Mouse (Mus musculus): Measurements from ENCODE around the gene B3gnt6. TPM values are rescaled to one million over a fixed set of nuclear protein-coding genes. Genes with fewer than 3 reads are reported as not detected.
A peak's percentile ranks its signal among the peaks of the same experiment; 100 is the strongest.
"Not testable (repeated sequence)": the region's sequence is repeated elsewhere in the genome, so short reads cannot be mapped to it uniquely, and the experiment has no call there.

Gene B3gnt6
- total RNA-seq (2021) = under 1 TPM; 0.24 to 0.28 TPM

- intact Hi-C loops (cut with DNase I) = no loop called here
- DNase-seq (ENCODE audit: extremely low spot score in 1 of 2, low spot score in 2 of 2) = no peak
These were observed at the start of gene B3gnt6 for GRCm38 (mm10) chr7:98199381-98199780. B3gnt6 (minus strand) TSS chr7:98199481.

DNA sequence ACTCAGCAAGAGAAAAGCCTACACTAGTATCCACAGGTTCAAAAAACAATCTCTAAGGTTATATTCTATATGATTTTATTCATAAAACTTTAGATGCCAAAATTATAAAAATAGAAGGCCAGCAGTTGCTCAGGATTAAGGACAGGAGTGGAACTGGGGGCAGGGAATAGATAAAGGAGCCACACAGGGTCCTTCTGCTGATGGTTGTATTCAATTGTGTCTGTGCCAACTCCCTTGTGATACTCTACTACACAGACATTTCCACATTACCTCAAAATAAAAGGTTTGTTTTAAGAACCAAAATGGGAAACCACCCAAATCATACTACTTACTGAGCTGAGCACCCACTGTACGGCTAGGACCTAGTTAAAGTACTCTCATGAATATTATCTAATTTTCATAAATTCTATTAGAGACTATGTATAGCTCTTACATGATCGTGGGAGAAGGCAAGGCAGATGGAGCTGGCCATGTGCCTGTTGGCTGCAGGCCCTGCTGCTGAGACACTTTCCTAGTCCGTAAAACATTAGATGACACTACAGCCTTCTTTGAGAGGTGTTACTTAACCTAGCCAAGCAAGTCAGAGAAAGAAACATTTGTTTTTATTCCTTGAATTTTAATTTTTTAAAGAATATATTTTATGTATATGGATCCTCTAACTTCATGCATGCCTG, 37.5 kb upstream of the B3gnt6 start:
- peak; percentile 46 to 49 for DNase-seq (ENCODE audit: extremely low spot score in 1 of 2, low spot score in 2 of 2)

DNA sequence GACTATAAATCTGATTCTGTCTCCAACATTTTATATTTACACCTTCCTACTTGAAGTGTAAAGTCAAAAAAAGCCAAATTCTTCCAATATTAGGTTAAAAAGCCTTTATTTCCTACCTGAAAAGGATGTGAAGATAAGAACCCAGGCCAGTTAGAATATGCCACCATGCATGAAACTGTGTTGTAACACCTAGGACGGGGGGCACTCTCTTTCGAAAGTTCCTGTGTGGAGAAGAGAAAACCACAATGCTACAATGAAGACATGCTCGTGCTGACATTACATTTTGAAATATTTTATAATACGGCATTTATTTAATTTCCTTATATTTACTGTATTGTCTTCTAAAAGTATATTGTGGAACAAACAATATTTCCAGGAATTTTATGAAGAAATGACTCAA, 24.5 kb upstream of the B3gnt6 start:
- no peak for DNase-seq (ENCODE audit: extremely low spot score in 1 of 2, low spot score in 2 of 2)
- intact Hi-C loops (cut with DNase I) = no loop called here

More for the DNA sequence above, 37.5 kb upstream of the B3gnt6 start:
- intact Hi-C loops (cut with DNase I) = no loop called here

GRCm38 (mm10) chr7:98216713-98217112, 17.4 kb upstream of the B3gnt6 start:
- intact Hi-C loops (cut with DNase I) = no loop called here
- no peak for DNase-seq (ENCODE audit: extremely low spot score in 1 of 2, low spot score in 2 of 2)

GRCm38 (mm10) chr7:98202946-98203345, 3.7 kb upstream of the B3gnt6 start:
- intact Hi-C loops (cut with DNase I) = no loop called here
- no peak for DNase-seq (ENCODE audit: extremely low spot score in 1 of 2, low spot score in 2 of 2)

DNA sequence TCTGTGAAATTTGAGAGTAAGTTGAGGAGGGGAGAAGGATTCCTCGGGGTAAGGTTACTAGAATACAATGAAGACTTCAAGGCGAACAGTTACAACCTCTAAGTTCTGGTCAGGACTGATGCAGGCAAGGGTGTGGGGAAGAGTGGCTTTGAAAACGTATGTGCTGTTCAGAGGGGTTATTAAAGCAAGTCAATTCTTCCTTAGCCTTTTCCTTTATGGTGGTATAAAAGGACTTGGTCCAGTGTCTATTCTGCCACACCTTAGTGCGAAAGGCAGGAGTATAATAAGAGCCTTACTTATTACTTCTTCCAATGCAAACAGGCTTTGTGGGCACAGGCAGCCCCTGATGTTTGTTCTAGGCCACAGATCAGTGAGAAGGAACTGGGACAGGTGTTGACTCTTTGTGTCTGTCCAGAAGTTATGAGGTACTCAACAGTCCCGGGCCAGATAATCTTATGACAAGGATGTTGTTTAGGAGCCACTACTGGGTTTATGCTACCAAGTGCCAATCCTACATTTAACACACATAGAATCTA, 2.3 kb upstream of the B3gnt6 start:
- DNase-seq (ENCODE audit: extremely low spot score in 1 of 2, low spot score in 2 of 2) = no peak
- intact Hi-C loops (cut with DNase I) = no loop called here

DNA sequence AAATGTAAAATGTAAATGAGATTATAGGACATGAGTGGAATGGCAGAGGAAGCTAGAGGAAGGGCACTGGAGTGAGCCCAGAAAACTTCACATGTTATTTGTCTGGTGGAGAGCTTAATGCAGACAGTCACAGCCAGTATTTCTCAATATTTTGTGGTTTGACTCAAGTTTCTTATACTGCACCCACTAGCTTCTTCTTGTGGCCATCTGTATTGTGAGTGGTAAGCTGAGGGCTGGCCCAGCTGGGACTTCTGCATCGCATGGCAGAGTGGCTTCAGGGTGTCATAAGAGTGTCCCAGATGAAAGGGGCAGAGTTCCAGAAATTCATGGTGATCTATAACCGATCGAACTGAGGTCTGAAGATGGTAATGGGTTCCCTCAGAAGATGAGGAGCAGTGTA, 1.1 kb upstream of the B3gnt6 start:
- intact Hi-C loops (cut with DNase I) = no loop called here
- no peak for DNase-seq (ENCODE audit: extremely low spot score in 1 of 2, low spot score in 2 of 2)

- DNase-seq (ENCODE audit: extremely low spot score in 1 of 2, low spot score in 2 of 2) = no peak
- intact Hi-C loops (cut with DNase I) = no loop called here
These were observed 4.0 kb downstream of the B3gnt6 start for GRCm38 (mm10) chr7:98195151-98195801.

GRCm38 (mm10) chr7:98194026-98194792, 5.1 kb downstream of the B3gnt6 start:
- intact Hi-C loops (cut with DNase I) = loop anchor here (5.0 kb wide), 1 partner anchor 37 kb away; no protein-coding TSS in a partner anchor
- DNase-seq (ENCODE audit: extremely low spot score in 1 of 2, low spot score in 2 of 2) = no peak

DNA sequence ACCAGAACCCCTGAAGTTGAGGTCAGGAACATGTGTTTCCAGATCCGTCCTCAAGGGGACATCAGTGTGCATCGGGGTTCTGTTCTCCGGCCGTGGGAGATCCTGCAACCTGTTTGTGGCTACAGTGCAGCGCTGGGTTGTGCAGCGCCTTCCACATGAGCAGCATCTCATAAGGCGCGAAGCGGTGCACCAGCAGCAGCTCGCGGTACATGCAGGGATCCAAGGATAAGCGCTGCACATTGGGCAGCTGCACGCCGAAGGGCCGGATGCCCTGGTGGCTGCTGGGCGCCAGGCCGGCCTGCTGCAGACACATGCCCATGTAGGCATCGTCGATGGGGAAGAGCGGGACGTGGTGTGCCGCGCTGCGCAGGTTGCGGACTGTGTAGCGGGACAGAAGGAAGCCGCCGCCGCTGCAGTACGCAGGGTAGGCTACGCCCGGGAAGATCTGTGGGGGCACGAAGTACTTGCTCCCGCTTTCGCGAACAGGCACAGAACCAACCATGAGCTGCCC, 5.7 kb downstream of the B3gnt6 start:
- intact Hi-C loops (cut with DNase I) = loop anchor here (5.0 kb wide), 1 partner anchor 36 kb away; no protein-coding TSS in a partner anchor
- no peak for DNase-seq (ENCODE audit: extremely low spot score in 1 of 2, low spot score in 2 of 2)

- intact Hi-C loops (cut with DNase I) = loop anchor here (5.0 kb wide), 1 partner anchor 34 kb away; no protein-coding TSS in a partner anchor
- no peak for DNase-seq (ENCODE audit: extremely low spot score in 1 of 2, low spot score in 2 of 2)
These were observed 7.6 kb downstream of the B3gnt6 start for GRCm38 (mm10) chr7:98191571-98192250.

- no peak for DNase-seq (ENCODE audit: extremely low spot score in 1 of 2, low spot score in 2 of 2)
- intact Hi-C loops (cut with DNase I) = loop anchor here (5.0 kb wide), 1 partner anchor 33 kb away; no protein-coding TSS in a partner anchor
These were observed 8.7 kb downstream of the B3gnt6 start for GRCm38 (mm10) chr7:98190578-98190977.

GRCm38 (mm10) chr7:98189745-98190144, 9.5 kb downstream of the B3gnt6 start:
- no peak for DNase-seq (ENCODE audit: extremely low spot score in 1 of 2, low spot score in 2 of 2)
- intact Hi-C loops (cut with DNase I) = loop anchor here (5.0 kb wide), 1 partner anchor 32 kb away; no protein-coding TSS in a partner anchor

DNA sequence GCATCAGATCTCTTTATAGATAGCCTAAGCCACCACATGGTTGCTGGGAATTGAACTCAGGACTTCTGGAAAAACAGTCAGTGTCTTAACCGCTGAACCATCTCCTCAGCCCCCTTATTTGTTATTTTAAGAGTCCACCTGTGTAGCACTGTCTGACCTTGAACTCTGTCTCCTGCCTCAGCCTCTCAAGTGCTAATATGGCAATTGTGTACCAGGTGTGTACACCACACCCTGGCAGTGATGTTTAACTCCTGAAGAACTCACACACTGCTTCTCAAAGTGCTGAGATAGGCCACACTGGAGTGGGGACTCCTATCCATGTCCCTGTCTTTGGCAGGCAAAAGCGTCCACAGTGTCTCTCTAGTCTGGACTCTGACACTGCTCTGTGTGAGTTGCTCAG, 10.6 kb downstream of the B3gnt6 start:
- intact Hi-C loops (cut with DNase I) = no loop called here
- DNase-seq (ENCODE audit: extremely low spot score in 1 of 2, low spot score in 2 of 2) = no peak

DNA sequence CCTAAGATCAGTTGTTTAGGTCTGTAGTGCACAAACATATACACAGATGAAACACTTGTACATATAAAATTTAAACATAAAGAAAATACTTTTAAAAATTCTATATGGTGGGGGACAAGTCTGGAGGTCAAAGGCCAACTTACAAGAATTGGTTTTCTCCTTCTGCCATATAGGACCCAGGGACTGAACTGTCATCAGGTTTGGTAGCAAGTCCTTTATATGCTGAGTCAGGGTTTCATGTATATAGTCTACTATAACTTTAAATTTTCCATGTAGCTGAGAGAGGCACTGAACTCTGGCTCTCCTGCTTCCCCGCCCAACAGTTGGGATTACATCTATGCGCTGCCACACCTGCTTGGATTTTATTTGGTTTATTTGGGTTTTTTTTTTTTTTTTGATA, 11.0 kb downstream of the B3gnt6 start:
- no peak for DNase-seq (ENCODE audit: extremely low spot score in 1 of 2, low spot score in 2 of 2)
- intact Hi-C loops (cut with DNase I) = no loop called here

DNA sequence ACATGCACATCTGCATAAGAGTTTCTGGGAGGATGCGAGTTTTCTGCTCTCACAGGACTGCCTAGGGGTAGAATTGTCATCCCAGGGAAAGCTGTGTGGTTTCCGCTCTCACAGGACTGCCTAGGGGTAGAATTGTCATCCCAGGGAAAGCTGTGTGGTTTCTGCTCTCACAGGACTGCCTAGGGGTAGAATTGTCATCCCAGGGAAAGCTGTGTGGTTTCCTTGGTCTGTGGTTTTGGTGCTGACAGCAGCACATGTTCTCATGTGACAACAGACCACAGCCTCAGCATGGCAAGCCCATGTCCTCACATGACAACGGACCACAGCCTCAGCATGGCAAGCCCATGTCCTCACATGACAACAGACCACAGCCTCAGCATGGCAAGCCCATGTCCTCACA, 11.9 kb downstream of the B3gnt6 start:
- DNase-seq (ENCODE audit: extremely low spot score in 1 of 2, low spot score in 2 of 2); intact Hi-C loops (cut with DNase I): not testable (repeated sequence)

DNA sequence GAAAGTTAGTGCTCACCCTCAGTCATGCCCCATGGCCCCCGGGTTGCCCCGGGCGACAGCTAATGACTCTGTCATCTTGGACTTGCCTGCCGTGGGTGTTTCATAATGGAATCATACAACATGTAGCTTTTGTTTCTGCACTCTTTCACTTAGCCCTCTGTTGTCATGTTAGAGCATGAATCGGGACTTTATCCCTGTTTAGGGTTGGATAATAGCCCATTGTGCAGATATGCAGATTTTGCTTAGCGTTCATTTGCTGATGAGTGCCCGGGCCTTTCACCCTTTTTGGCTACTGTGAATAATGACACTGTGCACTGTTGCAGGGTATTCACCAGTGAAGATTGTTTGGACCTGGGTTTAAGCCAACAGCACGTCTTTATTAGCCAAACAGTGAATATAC, 12.6 kb downstream of the B3gnt6 start:
- DNase-seq (ENCODE audit: extremely low spot score in 1 of 2, low spot score in 2 of 2) = no peak
- intact Hi-C loops (cut with DNase I) = no loop called here

DNA sequence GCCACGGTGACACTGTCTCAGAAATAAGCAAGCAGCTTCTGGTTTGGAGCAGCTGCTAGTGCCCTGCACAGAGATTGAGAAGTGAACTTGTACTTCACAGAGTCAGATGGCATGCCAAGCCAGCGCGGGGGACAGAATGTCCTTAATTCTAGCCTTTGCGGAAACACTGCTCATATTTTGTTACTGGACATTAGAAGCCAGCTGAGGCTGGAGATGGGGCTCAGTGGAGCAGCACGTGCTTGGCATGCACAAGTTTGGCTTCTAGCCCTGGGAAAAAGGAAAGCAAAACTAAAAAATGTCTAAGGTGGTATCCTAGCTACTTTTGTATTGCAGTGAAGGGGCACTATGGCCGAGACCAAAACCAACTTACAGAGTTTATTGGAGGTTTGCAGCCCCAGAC, 14.0 kb downstream of the B3gnt6 start:
- DNase-seq (ENCODE audit: extremely low spot score in 1 of 2, low spot score in 2 of 2) = no peak
- intact Hi-C loops (cut with DNase I) = no loop called here
